Mouse (Mus musculus): ENCODE data around the gene Btf3. TPM values are rescaled to one million over a fixed set of nuclear protein-coding genes. Genes with fewer than 3 reads are reported as not detected.

Btf3 gene
- polyA plus RNA-seq, 1 experiment, result 440 TPM

DNA sequence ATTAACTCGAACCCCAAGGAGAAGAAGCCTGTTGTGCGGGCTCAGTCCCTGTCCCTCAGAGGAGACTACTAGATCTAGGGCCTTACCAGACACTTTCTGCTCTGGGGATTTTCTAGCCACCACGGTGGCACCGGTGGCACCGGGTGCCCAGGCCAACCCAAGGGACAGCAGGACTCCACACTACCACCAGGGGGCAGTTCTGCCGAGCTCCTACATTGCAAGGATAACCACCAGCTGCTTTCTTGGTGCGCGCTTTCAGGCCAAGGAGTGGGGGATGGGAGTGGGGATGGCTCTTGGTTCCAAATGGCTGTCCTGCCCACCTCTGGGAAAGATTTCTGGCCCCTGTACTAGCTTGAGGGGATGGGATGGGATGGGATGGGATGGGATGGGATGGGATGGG is 34.7 kb upstream of the Btf3 start:
- H3K4me1 ChIP-seq (ENCODE audit: control insufficient read depth, insufficient read depth, low read length), result 0 out of 2 replicates have a peak, but pooled peaks cover 2% of the 10 kb centered on the region
- H3K4me3 ChIP-seq (ENCODE audit: insufficient read depth, low read length), result no peak overlapping the region
- TF ChIP-seq CTCF (IDR thresholded peaks at IDR 0.05; ENCODE audit: low read depth, low read length) (no peak), POLR2A (IDR thresholded peaks at IDR 0.05; ENCODE audit: borderline replicate concordance, low read depth, low read length) (no peak)

GRCm38 (mm10) chr13:98349491-98349890 is 32.7 kb upstream of the Btf3 start:
- TF ChIP-seq POLR2A (IDR thresholded peaks at IDR 0.05; ENCODE audit: borderline replicate concordance, low read depth, low read length), result no peak
- TF ChIP-seq CTCF (IDR thresholded peaks at IDR 0.05; ENCODE audit: low read depth, low read length), result no peak
- Histone ChIP-seq H3K27ac (ENCODE audit: insufficient read depth, low read depth, low read length) (no peak overlapping the region), H3K4me3 (ENCODE audit: insufficient read depth, low read length) (no peak overlapping the region), H3K4me1 (ENCODE audit: control insufficient read depth, insufficient read depth, low read length) (0 out of 2 replicates have a peak, but pooled peaks cover 2% of the 10 kb centered on the region)

More for the DNA sequence above, 34.7 kb upstream of the Btf3 start:
- H3K27ac ChIP-seq (ENCODE audit: insufficient read depth, low read depth, low read length), result no peak overlapping the region

GRCm38 (mm10) chr13:98340506-98340905 is 23.7 kb upstream of the Btf3 start:
- Histone ChIP-seq H3K27ac (ENCODE audit: insufficient read depth, low read depth, low read length) (no peak overlapping the region), H3K4me3 (ENCODE audit: insufficient read depth, low read length) (no peak overlapping the region), H3K4me1 (ENCODE audit: control insufficient read depth, insufficient read depth, low read length) (no peaks in the 10 kb centered on the region)
- TF ChIP-seq CTCF (IDR thresholded peaks at IDR 0.05; ENCODE audit: low read depth, low read length) (no peak), POLR2A (IDR thresholded peaks at IDR 0.05; ENCODE audit: borderline replicate concordance, low read depth, low read length) (no peak)

DNA sequence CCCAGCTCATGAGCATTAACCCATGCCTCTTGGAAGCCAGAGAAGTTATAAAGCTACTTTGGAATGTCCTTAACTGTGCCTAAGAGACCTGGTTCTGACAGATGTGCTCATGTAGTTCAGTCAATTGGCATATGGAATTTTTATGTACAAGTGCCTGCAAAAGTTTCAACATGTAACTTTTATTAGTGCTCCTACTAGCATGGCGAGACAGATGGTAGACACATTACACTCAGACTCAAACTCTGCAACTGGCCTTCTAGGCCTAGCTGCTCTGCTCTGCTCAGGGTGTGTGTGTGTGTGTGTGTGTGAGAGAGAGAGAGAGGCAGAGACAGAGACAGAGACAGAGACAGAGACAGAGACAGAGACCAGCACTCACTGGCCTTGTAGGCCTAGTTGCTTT is 19.4 kb upstream of the Btf3 start:
- TF ChIP-seq CTCF (IDR thresholded peaks at IDR 0.05; ENCODE audit: low read depth, low read length) (no peak), POLR2A (IDR thresholded peaks at IDR 0.05; ENCODE audit: borderline replicate concordance, low read depth, low read length) (no peak)
- no peaks in the 10 kb centered on the region for H3K4me1 ChIP-seq (ENCODE audit: control insufficient read depth, insufficient read depth, low read length)
- no peak overlapping the region for H3K27ac ChIP-seq (ENCODE audit: insufficient read depth, low read depth, low read length)
- no peak overlapping the region for H3K4me3 ChIP-seq (ENCODE audit: insufficient read depth, low read length)

- TF ChIP-seq POLR2A (IDR thresholded peaks at IDR 0.05; ENCODE audit: borderline replicate concordance, low read depth, low read length), result no peak
- Histone ChIP-seq H3K27ac (ENCODE audit: insufficient read depth, low read depth, low read length) (no peak overlapping the region), H3K4me1 (ENCODE audit: control insufficient read depth, insufficient read depth, low read length) (no peaks in the 10 kb centered on the region), H3K4me3 (ENCODE audit: insufficient read depth, low read length) (no peak overlapping the region)
Observed at GRCm38 (mm10) chr13:98332106-98332505, 15.3 kb upstream of the Btf3 start.

DNA sequence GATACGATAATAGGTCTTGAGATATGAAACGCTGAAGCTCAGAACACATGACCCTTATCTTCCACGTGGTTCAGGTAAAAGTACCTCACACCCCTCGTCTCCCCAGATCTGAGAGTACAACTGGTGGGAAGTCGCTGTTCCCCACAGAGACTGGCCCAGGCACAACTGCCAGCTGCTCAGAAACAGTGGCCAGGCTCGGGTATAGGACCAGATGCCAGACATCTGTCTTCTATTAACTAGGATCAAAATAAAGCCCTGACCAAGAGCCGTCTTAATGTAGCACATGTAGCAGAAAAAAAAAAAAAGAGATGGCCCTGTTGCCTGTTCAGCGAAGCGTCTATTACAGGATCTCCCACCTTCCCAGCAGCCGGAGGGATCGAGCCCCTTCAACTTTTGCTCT is 8.2 kb upstream of the Btf3 start:
- no peak overlapping the region for H3K27ac ChIP-seq (ENCODE audit: insufficient read depth, low read depth, low read length)
- H3K4me3 ChIP-seq (ENCODE audit: insufficient read depth, low read length), result no peak overlapping the region
- no peaks in the 10 kb centered on the region for H3K4me1 ChIP-seq (ENCODE audit: control insufficient read depth, insufficient read depth, low read length)
- TF ChIP-seq POLR2A (IDR thresholded peaks at IDR 0.05; ENCODE audit: borderline replicate concordance, low read depth, low read length), result no peak
- TF ChIP-seq CTCF (IDR thresholded peaks at IDR 0.05; ENCODE audit: low read depth, low read length), result no peak

DNA sequence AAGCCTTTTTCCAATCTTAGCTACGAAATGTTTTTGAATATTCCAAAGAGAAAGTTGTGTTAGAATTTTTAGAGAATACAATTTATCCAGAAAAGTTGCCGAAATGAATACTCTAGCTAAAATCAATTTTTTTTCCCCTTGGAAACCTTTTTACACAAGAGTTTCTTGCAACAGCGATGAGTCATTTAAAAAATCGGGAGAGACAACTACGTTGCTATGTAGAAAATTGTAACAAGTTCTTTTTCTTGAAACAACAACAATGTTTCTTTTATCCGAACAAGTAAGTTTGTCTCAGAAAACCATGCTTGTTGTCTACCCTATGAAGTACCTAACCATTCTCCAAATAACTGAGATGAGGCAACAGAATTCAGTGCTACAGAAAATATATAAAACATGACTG is 1.1 kb upstream of the Btf3 start:
- Histone ChIP-seq H3K27ac (ENCODE audit: insufficient read depth, low read depth, low read length) (no peak overlapping the region), H3K4me1 (ENCODE audit: control insufficient read depth, insufficient read depth, low read length) (peaks cover 8% of the 10 kb centered on the region), H3K4me3 (ENCODE audit: insufficient read depth, low read length) (no peak overlapping the region)
- no peak for TF ChIP-seq POLR2A (IDR thresholded peaks at IDR 0.05; ENCODE audit: borderline replicate concordance, low read depth, low read length)
- TF ChIP-seq CTCF (IDR thresholded peaks at IDR 0.05; ENCODE audit: low read depth, low read length), result no peak

GRCm38 (mm10) chr13:98317246-98317677 is 456 bp upstream of the Btf3 start:
- H3K4me3 ChIP-seq (ENCODE audit: insufficient read depth, low read length), result peak overlapping the region; percentile 88
- TF ChIP-seq POLR2A (IDR thresholded peaks at IDR 0.05; ENCODE audit: borderline replicate concordance, low read depth, low read length) (no peak), CTCF (IDR thresholded peaks at IDR 0.05; ENCODE audit: low read depth, low read length) (no peak)
- peaks cover 9% of the 10 kb centered on the region for H3K4me1 ChIP-seq (ENCODE audit: control insufficient read depth, insufficient read depth, low read length)
- peak overlapping the region; percentile 77 for H3K27ac ChIP-seq (ENCODE audit: insufficient read depth, low read depth, low read length)

DNA sequence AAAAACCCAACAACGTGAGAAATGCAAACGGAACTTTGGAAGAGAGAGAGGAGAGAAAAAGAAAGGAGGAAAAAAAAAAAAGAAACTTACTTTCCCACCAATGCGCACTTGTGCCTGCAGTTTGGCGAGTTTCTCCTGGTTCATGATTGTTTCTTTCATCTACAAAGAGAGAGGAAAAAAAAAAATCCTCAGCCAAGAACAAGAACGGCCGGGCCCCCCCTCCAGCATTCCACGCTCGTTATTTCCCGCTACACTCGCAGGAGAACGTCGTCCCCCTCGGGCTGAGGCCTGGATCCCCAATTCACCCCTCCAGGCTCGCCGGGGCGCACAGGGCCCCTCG is 696 bp downstream of the Btf3 start:
- no peak for TF ChIP-seq CTCF (IDR thresholded peaks at IDR 0.05; ENCODE audit: low read depth, low read length)
- no peak for TF ChIP-seq POLR2A (IDR thresholded peaks at IDR 0.05; ENCODE audit: borderline replicate concordance, low read depth, low read length)
- H3K4me1 ChIP-seq (ENCODE audit: control insufficient read depth, insufficient read depth, low read length), result peaks cover 14% of the 10 kb centered on the region
- peak overlapping the region; percentile 46; the same call in 1 of the 2 replicates for H3K27ac ChIP-seq (ENCODE audit: insufficient read depth, low read depth, low read length)
- H3K4me3 ChIP-seq (ENCODE audit: insufficient read depth, low read length), result peak overlapping the region; percentile 88

- Histone ChIP-seq H3K27ac (ENCODE audit: insufficient read depth, low read depth, low read length) (no peak overlapping the region), H3K4me3 (ENCODE audit: insufficient read depth, low read length) (peak overlapping the region; percentile 17), H3K4me1 (ENCODE audit: control insufficient read depth, insufficient read depth, low read length) (peaks cover 20% of the 10 kb centered on the region)
- TF ChIP-seq POLR2A (IDR thresholded peaks at IDR 0.05; ENCODE audit: borderline replicate concordance, low read depth, low read length) (no peak), CTCF (IDR thresholded peaks at IDR 0.05; ENCODE audit: low read depth, low read length) (no peak)
Observed at GRCm38 (mm10) chr13:98315124-98315523, 1.7 kb downstream of the Btf3 start.

DNA sequence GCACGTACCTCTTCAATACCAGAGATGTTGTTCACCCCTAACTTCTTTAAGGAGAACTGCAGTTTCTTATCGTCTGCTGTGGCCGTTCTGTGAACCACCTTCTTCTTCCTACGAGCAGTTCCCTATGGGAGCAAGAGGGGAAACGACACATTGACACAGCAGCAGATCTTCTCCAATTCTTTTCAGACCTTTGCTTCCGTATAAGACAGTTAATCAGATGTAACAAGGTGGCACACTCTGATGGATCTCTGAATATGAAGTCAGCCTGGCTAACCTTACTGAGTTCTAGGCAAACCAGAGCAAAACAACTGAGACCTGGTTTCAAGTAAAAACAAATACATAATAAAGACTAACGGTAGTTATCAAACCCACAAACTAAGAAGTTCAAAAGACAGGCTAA is 3.2 kb downstream of the Btf3 start:
- Histone ChIP-seq H3K27ac (ENCODE audit: insufficient read depth, low read depth, low read length) (no peak overlapping the region), H3K4me1 (ENCODE audit: control insufficient read depth, insufficient read depth, low read length) (peaks cover 25% of the 10 kb centered on the region), H3K4me3 (ENCODE audit: insufficient read depth, low read length) (no peak overlapping the region)
- TF ChIP-seq CTCF (IDR thresholded peaks at IDR 0.05; ENCODE audit: low read depth, low read length) (no peak), POLR2A (IDR thresholded peaks at IDR 0.05; ENCODE audit: borderline replicate concordance, low read depth, low read length) (no peak)

All from bone marrow macrophage, adult 2 months (primary cell).